Mouse (Mus musculus): ENCODE results near the gene Lrrc28.

DNA sequence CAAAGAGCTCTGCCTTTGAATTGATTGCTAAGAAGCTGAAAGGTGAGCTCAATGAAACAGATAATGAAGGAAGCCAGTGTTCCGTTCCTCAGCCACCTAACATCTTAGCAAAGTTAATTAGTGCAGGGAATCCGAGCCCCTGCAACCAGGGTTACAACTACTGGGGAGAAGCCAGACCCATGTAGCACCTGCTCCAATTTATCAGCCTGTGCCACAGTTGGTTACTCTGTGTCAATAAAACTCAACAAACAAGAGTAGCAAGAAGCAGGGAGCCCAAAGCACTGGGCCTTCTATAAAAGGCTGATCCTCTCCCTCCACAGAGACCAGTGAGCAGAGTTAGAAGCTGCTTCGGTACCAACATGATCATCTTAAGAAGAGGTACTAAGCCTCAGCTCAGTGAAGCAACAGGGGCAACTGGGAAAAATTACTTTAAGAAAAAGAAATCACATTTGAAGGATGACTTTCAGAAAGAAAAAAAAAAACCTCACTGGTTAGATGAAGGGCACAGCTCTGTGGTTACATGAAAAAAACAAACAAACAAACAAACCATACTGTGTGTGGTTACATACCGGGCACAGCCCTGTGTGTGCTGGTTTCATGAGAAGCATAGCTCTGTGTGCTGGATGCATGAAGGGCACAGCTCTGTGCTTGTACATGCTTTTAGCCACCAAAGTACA, 36.6 kb downstream of the Lrrc28 start:
- TF ChIP-seq CTCF (conservative IDR thresholded peaks at IDR 0.05; ENCODE audit: insufficient read depth, insufficient read length, low read depth, low read length) (no peak), POLR2A (IDR thresholded peaks at IDR 0.05; ENCODE audit: low read depth, low read length) (no peak)
